Comparison of ENCODE assay signal across 28 mouse cellular contexts in the genomic region with DNA sequence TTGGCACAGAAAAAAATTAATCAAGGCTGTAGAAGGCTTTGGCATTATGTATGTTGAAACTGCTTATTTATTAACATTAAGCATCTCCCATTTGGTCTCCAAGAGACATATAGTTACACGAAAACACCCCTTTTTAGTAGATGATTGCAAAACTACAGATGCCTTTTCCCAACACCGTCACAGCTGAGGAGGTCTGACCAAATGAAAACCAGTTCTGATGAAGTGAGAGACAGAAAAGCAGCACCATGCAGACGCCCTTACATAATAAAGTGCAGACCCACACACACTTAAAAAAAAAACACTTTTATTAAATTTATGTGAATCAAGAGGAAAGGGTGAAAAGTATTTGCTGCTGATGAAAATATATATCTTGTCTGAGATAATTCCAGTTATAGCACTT.
"Had no signal": no experiment of that assay in that cellular context is flagged by ENCODE, and none has a peak within 500 bp of the region (broad histone marks: within the 10 kb centered on the region; RNA-seq: fewer than 3 reads in every experiment).

No protein-coding gene starts in this region.

- H3K36me3 ChIP-seq: embryonic facial prominence, embryonic 10.5 days; embryonic facial prominence, embryonic 12.5 days; embryonic facial prominence, embryonic 13.5 days; embryonic facial prominence, embryonic 15.5 days; forebrain, embryonic 10.5 days; forebrain, embryonic 12.5 days; forebrain, embryonic 15.5 days had no signal

- ATAC-seq: forebrain, embryonic 13.5 days; forebrain, embryonic 14.5 days; forebrain, embryonic 15.5 days; forebrain, embryonic 16.5 days; forebrain, postnatal 0 days had no signal

- DNase-seq: cerebellum, adult 8-10 months; cerebellum, adult 9-10 months; cerebellum, adult 9-11 months; cerebellum, postnatal 10 days; cerebellum, postnatal 14 days; cerebellum, postnatal 25 days; cerebellum, postnatal 36 days; embryo, embryonic 11 days; forebrain, postnatal 0 days; gastrocnemius, adult 2 months; gastrocnemius, postnatal 10 days; gastrocnemius, postnatal 14 days; gastrocnemius, postnatal 25 days; gastrocnemius, postnatal 36 days; heart, adult 11 months; heart, adult 18-20 months; heart, adult 2 months had no signal

- H3K4me3 ChIP-seq: embryonic facial prominence, embryonic 10.5 days; embryonic facial prominence, embryonic 12.5 days; embryonic facial prominence, embryonic 13.5 days; embryonic facial prominence, embryonic 15.5 days; erythroblast, embryonic 14.5 days; forebrain, embryonic 10.5 days; forebrain, embryonic 12.5 days; forebrain, embryonic 13.5 days; forebrain, embryonic 15.5 days; gastrocnemius, adult 2 months; heart, adult 2 months had no signal

- H3K27ac ChIP-seq: embryonic facial prominence, embryonic 10.5 days; embryonic facial prominence, embryonic 12.5 days; embryonic facial prominence, embryonic 13.5 days; embryonic facial prominence, embryonic 15.5 days; forebrain, embryonic 10.5 days; forebrain, embryonic 12.5 days; forebrain, embryonic 13.5 days; forebrain, embryonic 15.5 days; gastrocnemius, adult 2 months; heart, adult 2 months had no signal

- H3K4me2 ChIP-seq: embryonic facial prominence, embryonic 12.5 days; embryonic facial prominence, embryonic 13.5 days; embryonic facial prominence, embryonic 15.5 days; forebrain, embryonic 12.5 days; forebrain, embryonic 13.5 days; forebrain, embryonic 15.5 days had no signal

- H3K27me3 ChIP-seq: embryonic facial prominence, embryonic 12.5 days; embryonic facial prominence, embryonic 13.5 days; embryonic facial prominence, embryonic 15.5 days; forebrain, embryonic 12.5 days; forebrain, embryonic 13.5 days; forebrain, embryonic 15.5 days had no signal

- H3K4me1 ChIP-seq: embryonic facial prominence, embryonic 10.5 days; embryonic facial prominence, embryonic 12.5 days; embryonic facial prominence, embryonic 15.5 days; forebrain, embryonic 10.5 days; forebrain, embryonic 12.5 days; forebrain, embryonic 13.5 days; forebrain, embryonic 15.5 days had no signal

- H3K9ac ChIP-seq: embryonic facial prominence, embryonic 12.5 days; embryonic facial prominence, embryonic 13.5 days; embryonic facial prominence, embryonic 15.5 days; forebrain, embryonic 12.5 days; forebrain, embryonic 13.5 days; forebrain, embryonic 15.5 days; forebrain, postnatal 0 days had no signal

- H3K9me3 ChIP-seq: embryonic facial prominence, embryonic 10.5 days; embryonic facial prominence, embryonic 12.5 days; embryonic facial prominence, embryonic 13.5 days; embryonic facial prominence, embryonic 15.5 days; forebrain, embryonic 10.5 days; forebrain, embryonic 12.5 days; forebrain, embryonic 13.5 days; forebrain, embryonic 15.5 days had no signal
